Mouse (Mus musculus): ENCODE measurements at regions not wholly inside any gene's neighbourhood (a gene's known extent, or its start where the extent isn't known, plus 50 kb on each side); places are given as distances from the start of the nearest gene placed in this dataset.

- H3K36me3 ChIP-seq (ENCODE audit: control insufficient read depth, insufficient read depth, low read length): no peaks in the 10 kb centered on the region
- H3K4me3 ChIP-seq (ENCODE audit: low read depth, low read length): no peak overlapping the region
- H3K27me3 ChIP-seq (ENCODE audit: control insufficient read depth, insufficient read depth, low read length): no peaks in the 10 kb centered on the region
- no peaks in the 10 kb centered on the region for H3K4me1 ChIP-seq (ENCODE audit: control insufficient read depth, insufficient read depth, insufficient read length, low read length)
- WGBS: 81% methylated on average over 9 of the region's 9 CpGs
- no peak overlapping the region for H3K27ac ChIP-seq (ENCODE audit: insufficient read depth, low read depth, low read length)
- no peak for TF ChIP-seq CTCF (IDR thresholded peaks at IDR 0.05; ENCODE audit: extremely low read depth, insufficient read length, insufficient replicate concordance, low read depth, low read length)
- TF ChIP-seq POLR2A (IDR thresholded peaks at IDR 0.05; ENCODE audit: low read depth, low read length): no peak
Measured at GRCm38 (mm10) chr13:47768963-47769527, 492.0 kb upstream of the Id4 start.

GRCm38 (mm10) chr13:47777206-47778099 is 483.6 kb upstream of the Id4 start:
- H3K36me3 ChIP-seq (ENCODE audit: control insufficient read depth, insufficient read depth, low read length): no peaks in the 10 kb centered on the region
- no peak overlapping the region for H3K4me3 ChIP-seq (ENCODE audit: low read depth, low read length)
- H3K27ac ChIP-seq (ENCODE audit: insufficient read depth, low read depth, low read length): peak overlapping the region; percentile 85
- TF ChIP-seq CTCF (IDR thresholded peaks at IDR 0.05; ENCODE audit: extremely low read depth, insufficient read length, insufficient replicate concordance, low read depth, low read length): no peak
- no peak for TF ChIP-seq POLR2A (IDR thresholded peaks at IDR 0.05; ENCODE audit: low read depth, low read length)
- no peaks in the 10 kb centered on the region for H3K27me3 ChIP-seq (ENCODE audit: control insufficient read depth, insufficient read depth, low read length)
- no peaks in the 10 kb centered on the region for H3K4me1 ChIP-seq (ENCODE audit: control insufficient read depth, insufficient read depth, insufficient read length, low read length)
- 60% methylated on average over 15 of the region's 15 CpGs for WGBS

GRCm38 (mm10) chr13:47778218-47779009 is 482.6 kb upstream of the Id4 start:
- no peaks in the 10 kb centered on the region for H3K36me3 ChIP-seq (ENCODE audit: control insufficient read depth, insufficient read depth, low read length)
- H3K27me3 ChIP-seq (ENCODE audit: control insufficient read depth, insufficient read depth, low read length): no peaks in the 10 kb centered on the region
- H3K27ac ChIP-seq (ENCODE audit: insufficient read depth, low read depth, low read length): peak overlapping the region; percentile 85; the same call in 1 of the 2 replicates
- TF ChIP-seq POLR2A (IDR thresholded peaks at IDR 0.05; ENCODE audit: low read depth, low read length): no peak
- TF ChIP-seq CTCF (IDR thresholded peaks at IDR 0.05; ENCODE audit: extremely low read depth, insufficient read length, insufficient replicate concordance, low read depth, low read length): no peak
- H3K4me3 ChIP-seq (ENCODE audit: low read depth, low read length): no peak overlapping the region
- 67% methylated on average over 11 of the region's 14 CpGs for WGBS
- H3K4me1 ChIP-seq (ENCODE audit: control insufficient read depth, insufficient read depth, insufficient read length, low read length): no peaks in the 10 kb centered on the region

- H3K36me3 ChIP-seq (ENCODE audit: control insufficient read depth, insufficient read depth, low read length): no peaks in the 10 kb centered on the region
- 89% methylated on average over 3 of the region's 3 CpGs for WGBS
- H3K27ac ChIP-seq (ENCODE audit: insufficient read depth, low read depth, low read length): no peak overlapping the region
- no peak for TF ChIP-seq CTCF (IDR thresholded peaks at IDR 0.05; ENCODE audit: extremely low read depth, insufficient read length, insufficient replicate concordance, low read depth, low read length)
- TF ChIP-seq POLR2A (IDR thresholded peaks at IDR 0.05; ENCODE audit: low read depth, low read length): no peak
- H3K27me3 ChIP-seq (ENCODE audit: control insufficient read depth, insufficient read depth, low read length): no peaks in the 10 kb centered on the region
- no peak overlapping the region for H3K4me3 ChIP-seq (ENCODE audit: low read depth, low read length)
- no peaks in the 10 kb centered on the region for H3K4me1 ChIP-seq (ENCODE audit: control insufficient read depth, insufficient read depth, insufficient read length, low read length)
Measured at GRCm38 (mm10) chr13:47784406-47784805, 476.6 kb upstream of the Id4 start.

- WGBS: 64% methylated on average over 4 of the region's 4 CpGs
- Histone ChIP-seq H3K27me3 (ENCODE audit: control insufficient read depth, insufficient read depth, low read length) (no peaks in the 10 kb centered on the region), H3K4me3 (ENCODE audit: low read depth, low read length) (no peak overlapping the region), H3K4me1 (ENCODE audit: control insufficient read depth, insufficient read depth, insufficient read length, low read length) (no peaks in the 10 kb centered on the region), H3K27ac (ENCODE audit: insufficient read depth, low read depth, low read length) (no peak overlapping the region), H3K36me3 (ENCODE audit: control insufficient read depth, insufficient read depth, low read length) (no peaks in the 10 kb centered on the region)
- TF ChIP-seq POLR2A (IDR thresholded peaks at IDR 0.05; ENCODE audit: low read depth, low read length): no peak
- no peak for TF ChIP-seq CTCF (IDR thresholded peaks at IDR 0.05; ENCODE audit: extremely low read depth, insufficient read length, insufficient replicate concordance, low read depth, low read length)
Measured at GRCm38 (mm10) chr13:47797859-47798258, 463.2 kb upstream of the Id4 start.

GRCm38 (mm10) chr13:47811711-47812415 is 449.2 kb upstream of the Id4 start:
- H3K4me1 ChIP-seq (ENCODE audit: control insufficient read depth, insufficient read depth, insufficient read length, low read length): no peaks in the 10 kb centered on the region
- whole genome bisulfite sequencing: 61% methylated on average over 6 of the region's 6 CpGs
- TF ChIP-seq POLR2A (IDR thresholded peaks at IDR 0.05; ENCODE audit: low read depth, low read length): no peak
- TF ChIP-seq CTCF (IDR thresholded peaks at IDR 0.05; ENCODE audit: extremely low read depth, insufficient read length, insufficient replicate concordance, low read depth, low read length): no peak
- no peaks in the 10 kb centered on the region for H3K27me3 ChIP-seq (ENCODE audit: control insufficient read depth, insufficient read depth, low read length)
- no peaks in the 10 kb centered on the region for H3K36me3 ChIP-seq (ENCODE audit: control insufficient read depth, insufficient read depth, low read length)
- no peak overlapping the region for H3K27ac ChIP-seq (ENCODE audit: insufficient read depth, low read depth, low read length)
- no peak overlapping the region for H3K4me3 ChIP-seq (ENCODE audit: low read depth, low read length)

All from small intestine, adult 2 months (tissue).